Mouse (Mus musculus) liver, adult 2 months (tissue): ENCODE measurements around the gene 1700007K13Rik.

Source experiments
- CTCF ChIP-seq: fragments of 200-500 bp; IDR thresholded peaks from 2 replicates; pipeline ENCODE4 v1.5.1; 2011; ENCODE audit warnings: low read depth, low read length, control low read depth
- POLR2A ChIP-seq: fragments of 200-500 bp; IDR thresholded peaks from 2 replicates; pipeline ENCODE4 v1.6.1; 2011; ENCODE audit warnings: low read length, control low read depth; ENCODE audit not compliant: insufficient read depth; ENCODE audit errors: extremely low read depth

GRCm38 (mm10) chr2:28447315-28447670 is 18.8 kb downstream of the 1700007K13Rik start:
- TF ChIP-seq POLR2A (no peak), CTCF (no peak)
